Mouse (Mus musculus): ENCODE data around the gene Tpp2. TPM values are rescaled to one million over a fixed set of nuclear protein-coding genes. Genes with fewer than 3 reads are reported as not detected.
A peak's percentile ranks its signal among the peaks of the same experiment; 100 is the strongest.

Gene Tpp2
- total RNA-seq (2012; rRNA removed), result 47.4 and 52.0 TPM in 2 replicates
- polyA plus RNA-seq (2012; ENCODE audit: insufficient read depth in 1 of 2, insufficient read length in 2 of 2, low read depth in 1 of 2, low replicate concordance in 2 of 2, missing spikeins in 1 of 2), result 10 to 100 TPM in 1 of 2 experiments, not detected in 1; 41.1 TPM

GRCm38 (mm10) chr1:43933488-43934415 is at the start of gene Tpp2:
Gene Tpp2, plus strand, starts transcription at chr1:43933647.
- Histone ChIP-seq H3K36me3 (ENCODE audit: control insufficient read depth in 1 of 2, insufficient read depth in 2 of 2, low read length in 2 of 2) (peaks cover 0 to 31% of the 10 kb centered on the region in 2 experiments; a peak in 2 of 4 replicates), H3K27ac (ENCODE audit: control insufficient read depth, low read depth, low read length) (peak within 1 kb of the TSS; percentile 90), H3K4me1 (ENCODE audit: control insufficient read depth in 1 of 2, insufficient read depth in 2 of 2, low read length in 2 of 2) (peaks cover 3% of the 10 kb centered on the region in 2 experiments), H3K27me3 (ENCODE audit: control insufficient read depth in 1 of 2, insufficient read depth in 2 of 2, low read length in 2 of 2) (no peaks in the 10 kb centered on the region), H3K79me2 (ENCODE audit: control insufficient read depth, insufficient read depth, low read length, poor library complexity) (peaks cover 35% of the 10 kb centered on the region), H3K9ac (ENCODE audit: control insufficient read depth, low read depth, low read length, poor library complexity, severe bottlenecking) (peak within 1 kb of the TSS; percentile 94), H3K9me3 (replicated peaks; ENCODE audit: insufficient read depth, low read length) (no peaks in the 10 kb centered on the region), H3K4me3 (ENCODE audit: control insufficient read depth in 1 of 2, insufficient read depth in 1 of 2, low read depth in 2 of 2, low read length in 2 of 2) (peak within 1 kb of the TSS; percentile 70 to 99)
- DNase-seq (ENCODE audit: low read depth, low spot score), result peak; percentile 99
- TF ChIP-seq MAZ (IDR thresholded peaks at IDR 0.05; ENCODE audit: low read depth, low read length) (no peak), ELF1 (IDR thresholded peaks at IDR 0.05; ENCODE audit: low read depth, low read length) (peak; percentile 85), SIN3A (IDR thresholded peaks at IDR 0.05; ENCODE audit: low read length) (peak; percentile 86), USF2 (IDR thresholded peaks at IDR 0.05; ENCODE audit: borderline replicate concordance in 1 of 2, insufficient read depth in 1 of 2, low read depth in 1 of 2, low read length in 2 of 2) (peak in 1 of 2 experiments; percentile 52; a peak in 1 of 4 replicates), NELFE (IDR thresholded peaks at IDR 0.05; ENCODE audit: low read depth, low read length) (peak; percentile 71), MAFK (IDR thresholded peaks at IDR 0.05; ENCODE audit: borderline replicate concordance, low read depth, low read length) (no peak), UBTF (IDR thresholded peaks at IDR 0.05; ENCODE audit: borderline replicate concordance, insufficient read depth, low read depth, low read length) (0 out of 2 replicates have a peak, but pooled peaks have one; percentile 34), CTCF (IDR thresholded peaks at IDR 0.05 in 2 of 3, conservative IDR thresholded peaks at IDR 0.05 in 1 of 3; ENCODE audit: control insufficient read depth in 1 of 3, insufficient read depth in 1 of 3, low read depth in 2 of 3, low read length in 3 of 3, poor library complexity in 1 of 3, severe bottlenecking in 1 of 3) (no peak), GATA1 (IDR thresholded peaks at IDR 0.05; ENCODE audit: low read depth, low read length) (no peak), GABPA (IDR thresholded peaks at IDR 0.05; ENCODE audit: low read depth, low read length) (no peak), RCOR1 (IDR thresholded peaks at IDR 0.05; ENCODE audit: low read depth, low read length) (no peak), SMC3 (IDR thresholded peaks at IDR 0.05; ENCODE audit: low read depth, low read length) (no peak), CHD1 (IDR thresholded peaks at IDR 0.05; ENCODE audit: low read depth, low read length) (no peak; the same call in 1 of the 2 replicates), POLR2AphosphoS2 (IDR thresholded peaks at IDR 0.05; ENCODE audit: low read length) (peak; percentile 79; the same call in 1 of the 2 replicates), POLR2AphosphoS5 (IDR thresholded peaks at IDR 0.05; ENCODE audit: borderline replicate concordance, low read depth, low read length) (peak; percentile 86; the same call in 1 of the 2 replicates), EP300 (IDR thresholded peaks at IDR 0.05; ENCODE audit: low read depth in 1 of 2, low read length in 2 of 2) (peak in 1 of 2 experiments; percentile 28; a peak in 2 of 4 replicates), TAL1 (IDR thresholded peaks at IDR 0.05; ENCODE audit: low read length) (no peak), BHLHE40 (IDR thresholded peaks at IDR 0.05; ENCODE audit: borderline replicate concordance, low read depth, low read length) (peak; percentile 91), ZKSCAN1 (IDR thresholded peaks at IDR 0.05; ENCODE audit: low read depth, low read length) (no peak), CHD2 (IDR thresholded peaks at IDR 0.05; ENCODE audit: low read length) (peak; percentile 63), MYC (IDR thresholded peaks at IDR 0.05; ENCODE audit: low read depth, low read length) (peak; percentile 91), KAT2A (conservative IDR thresholded peaks at IDR 0.05; ENCODE audit: low read depth, low read length) (peak; percentile 79), POLR2A (IDR thresholded peaks at IDR 0.05; ENCODE audit: control insufficient read depth in 1 of 2, insufficient read depth in 1 of 2, low read depth in 1 of 2, low read length in 2 of 2, poor library complexity in 1 of 2) (peak; percentile 68 to 81), TBP (IDR thresholded peaks at IDR 0.05; ENCODE audit: low read depth, low read length) (peak; percentile 74), RAD21 (IDR thresholded peaks at IDR 0.05; ENCODE audit: low read depth, low read length) (no peak), E2F4 (IDR thresholded peaks at IDR 0.05; ENCODE audit: borderline replicate concordance, low read depth, low read length) (peak; percentile 58; the same call in 1 of the 2 replicates), MYB (IDR thresholded peaks at IDR 0.05; ENCODE audit: low read depth, low read length) (no peak), HCFC1 (IDR thresholded peaks at IDR 0.05; ENCODE audit: low read depth, low read length) (peak; percentile 90), JUND (IDR thresholded peaks at IDR 0.05; ENCODE audit: low read depth, low read length) (no peak), TCF12 (IDR thresholded peaks at IDR 0.05; ENCODE audit: low read depth, low read length) (peak; percentile 24), MEF2A (IDR thresholded peaks at IDR 0.05; ENCODE audit: extremely low read depth, insufficient replicate concordance, low read depth, low read length, poor library complexity, severe bottlenecking) (no peak), MXI1 (IDR thresholded peaks at IDR 0.05; ENCODE audit: low read depth, low read length) (peak; percentile 98), ZC3H11A (IDR thresholded peaks at IDR 0.05; ENCODE audit: low read depth, low read length) (0 out of 2 replicates have a peak, but pooled peaks have one; percentile 2), NRF1 (IDR thresholded peaks at IDR 0.05; ENCODE audit: insufficient read depth, low read depth, low read length, poor library complexity, severe bottlenecking) (peak; percentile 56)

Data from MEL (cell line).